Mouse (Mus musculus) CD4-positive helper T cell, adult 2 months (primary cell): ENCODE results near the gene Tor3a.
"Not testable (repeated sequence)": the region's sequence is repeated elsewhere in the genome, so short reads cannot be mapped to it uniquely, and the experiment has no call there.

Experiments used
- DNase-seq: peaks from one replicate; pipeline ENCODE4 v3.0.0-alpha.2; 2012; ENCODE audit warnings: low read depth, missing footprints, low spot score

The Tor3a gene

GRCm38 (mm10) chr1:156671921-156672320, 2.2 kb downstream of the Tor3a start:
- no peak for DNase-seq

GRCm38 (mm10) chr1:156669208-156669983, 4.8 kb downstream of the Tor3a start:
- no peak for DNase-seq

- no peak for DNase-seq
Measured at GRCm38 (mm10) chr1:156668602-156669001, 5.6 kb downstream of the Tor3a start.

GRCm38 (mm10) chr1:156667141-156667926, 6.8 kb downstream of the Tor3a start:
- DNase-seq, result no peak

GRCm38 (mm10) chr1:156665777-156666176, 8.4 kb downstream of the Tor3a start:
- no peak for DNase-seq

- DNase-seq, result not testable (repeated sequence)
Measured at GRCm38 (mm10) chr1:156660660-156661236, 13.4 kb downstream of the Tor3a start.

- peak; percentile 23 for DNase-seq
Measured at GRCm38 (mm10) chr1:156659906-156660659, 14.1 kb downstream of the Tor3a start.

- DNase-seq, result no peak
Measured at GRCm38 (mm10) chr1:156658676-156659075, 15.5 kb downstream of the Tor3a start.

GRCm38 (mm10) chr1:156657523-156657922, 16.6 kb downstream of the Tor3a start:
- DNase-seq, result no peak

GRCm38 (mm10) chr1:156654735-156655530, 19.2 kb downstream of the Tor3a start:
- DNase-seq, result no peak

- no peak for DNase-seq
Measured at GRCm38 (mm10) chr1:156652189-156652822, 21.9 kb downstream of the Tor3a start.

- DNase-seq, result no peak
Measured at GRCm38 (mm10) chr1:156650631-156651030, 23.5 kb downstream of the Tor3a start.

GRCm38 (mm10) chr1:156648705-156649104, 25.5 kb downstream of the Tor3a start:
- DNase-seq, result no peak

GRCm38 (mm10) chr1:156645971-156646370, 28.2 kb downstream of the Tor3a start:
- no peak for DNase-seq

- no peak for DNase-seq
Measured at GRCm38 (mm10) chr1:156644780-156645523, 29.2 kb downstream of the Tor3a start.

GRCm38 (mm10) chr1:156644061-156644460, 30.1 kb downstream of the Tor3a start:
- DNase-seq, result no peak

GRCm38 (mm10) chr1:156642813-156643212, 31.3 kb downstream of the Tor3a start:
- DNase-seq, result no peak

GRCm38 (mm10) chr1:156641808-156642207, 32.3 kb downstream of the Tor3a start:
- DNase-seq, result no peak

- DNase-seq, result no peak
Measured at GRCm38 (mm10) chr1:156640577-156640976, 33.6 kb downstream of the Tor3a start.

GRCm38 (mm10) chr1:156639455-156639854, 34.7 kb downstream of the Tor3a start:
- no peak for DNase-seq
